Mouse (Mus musculus) ES-Bruce4 (cell line): Measurements from ENCODE around the gene Usp7. TPM values are rescaled to one million over a fixed set of nuclear protein-coding genes. Genes with fewer than 3 reads are reported as not detected.

Experiments
- H3K27ac ChIP-seq: 2 replicates; pipeline ENCODE4 v1.5.1; 2012; ENCODE audit warnings: low read length, inconsistent platforms; ENCODE audit not compliant: insufficient read depth
- H3K27me3 ChIP-seq: 2 replicates; pipeline ENCODE4 v1.6.1; 2012; ENCODE audit warnings: mild to moderate bottlenecking, low read length, inconsistent platforms; ENCODE audit not compliant: control insufficient read depth, poor library complexity, insufficient read depth, severe bottlenecking
- H3K36me3 ChIP-seq: 2 replicates; pipeline ENCODE4 v1.6.1; 2012; ENCODE audit warnings: inconsistent platforms, mild to moderate bottlenecking, low read length, moderate library complexity; ENCODE audit not compliant: control insufficient read depth, poor library complexity, insufficient read depth, severe bottlenecking
- H3K4me1 ChIP-seq: one replicate; pipeline ENCODE4 v1.8.1; 2011; ENCODE audit warnings: low read length; ENCODE audit not compliant: control insufficient read depth, insufficient read depth
- H3K4me3 ChIP-seq: 2 replicates; pipeline ENCODE4 v1.5.1; 2011; ENCODE audit warnings: low read depth, mild to moderate bottlenecking, low read length
- H3K9ac ChIP-seq: 2 replicates; pipeline ENCODE4 v1.6.1; 2012; ENCODE audit warnings: low read depth, mild to moderate bottlenecking, inconsistent platforms; ENCODE audit not compliant: poor library complexity, severe bottlenecking
- H3K9me3 ChIP-seq: replicated peaks from 2 replicates; pipeline ENCODE4 v1.6.1; 2012; ENCODE audit warnings: mild to moderate bottlenecking, low read length, inconsistent platforms; ENCODE audit not compliant: control insufficient read depth, poor library complexity, insufficient read depth, severe bottlenecking
- CTCF ChIP-seq: IDR thresholded peaks from one replicate; pipeline ENCODE4 v1.8.1; 2011; ENCODE audit warnings: low read depth, low read length
- EP300 ChIP-seq: IDR thresholded peaks from 2 replicates; pipeline ENCODE4 v1.6.1; 2011; ENCODE audit warnings: low read depth, low read length; ENCODE audit not compliant: insufficient read depth
- POLR2A ChIP-seq: IDR thresholded peaks from one replicate; pipeline ENCODE4 v1.8.1; 2011; ENCODE audit warnings: low read length; ENCODE audit not compliant: insufficient read depth
- polyA plus RNA-seq: library from polyadenylated mRNA; stranded (reverse); fragments of >200 nt; gene quantifications from 2 replicates; pipeline ENCODE4 v1.2.4, GENCODE M21; 2011; ENCODE audit warnings: low read depth; ENCODE audit not compliant: missing spikeins, insufficient read depth, insufficient read length

Gene Usp7
- polyA plus RNA-seq, 1 experiment = 339 TPM

DNA sequence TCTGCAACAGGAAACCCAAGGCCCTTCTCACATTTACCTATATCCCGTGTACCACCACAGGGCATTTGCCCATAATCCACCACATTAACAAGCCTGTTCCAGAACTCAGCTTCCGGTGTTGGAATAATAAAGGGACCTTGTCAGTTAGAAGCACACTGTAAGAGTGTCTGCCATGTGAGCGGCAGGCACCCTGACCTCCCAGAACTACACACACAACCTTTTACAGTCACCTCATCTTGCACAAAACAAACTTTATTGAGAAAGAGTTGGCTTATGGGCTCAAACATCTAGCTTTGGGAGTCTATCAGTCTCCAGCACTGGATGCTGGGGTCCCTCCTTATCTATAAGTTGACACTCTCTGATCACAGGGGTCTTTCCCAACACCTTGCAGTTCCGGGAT is 133.8 kb downstream of the Usp7 start:
- Histone ChIP-seq H3K9ac (no peak overlapping the region), H3K4me3 (no peak overlapping the region), H3K36me3 (no peaks in the 10 kb centered on the region; the same call in 1 of the 2 replicates), H3K27me3 (no peaks in the 10 kb centered on the region), H3K9me3 (no peaks in the 10 kb centered on the region), H3K27ac (no peak overlapping the region), H3K4me1 (no peaks in the 10 kb centered on the region)
- no peak for TF ChIP-seq CTCF
- TF ChIP-seq POLR2A = no peak
- TF ChIP-seq EP300 = no peak

DNA sequence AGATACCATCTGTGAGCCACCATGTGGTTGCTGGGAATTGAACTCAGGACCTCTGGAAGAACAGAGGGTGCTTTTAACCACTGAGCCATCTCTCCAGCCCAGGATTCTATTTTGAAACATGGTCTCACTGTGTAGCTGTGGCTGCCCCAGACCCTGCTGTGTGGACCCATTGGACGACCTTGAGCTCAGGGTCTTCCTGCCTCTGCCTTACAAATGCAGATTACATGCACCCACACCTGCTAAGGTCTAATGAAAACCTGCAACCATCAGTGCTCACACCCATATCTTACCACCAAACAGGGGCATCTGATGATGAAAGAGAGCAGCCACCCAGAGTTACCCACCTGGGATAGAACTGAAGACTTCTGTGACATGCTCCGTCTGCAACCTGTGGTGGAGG is 135.9 kb downstream of the Usp7 start:
- TF ChIP-seq POLR2A = no peak
- no peak for TF ChIP-seq CTCF
- TF ChIP-seq EP300 = 0 out of 2 replicates have a peak, but pooled peaks have one; percentile 15
- no peaks in the 10 kb centered on the region for H3K9me3 ChIP-seq
- no peaks in the 10 kb centered on the region for H3K27me3 ChIP-seq
- no peak overlapping the region for H3K4me3 ChIP-seq
- H3K36me3 ChIP-seq = no peaks in the 10 kb centered on the region; the same call in 1 of the 2 replicates
- H3K27ac ChIP-seq = no peak overlapping the region
- no peaks in the 10 kb centered on the region for H3K4me1 ChIP-seq
- no peak overlapping the region for H3K9ac ChIP-seq

GRCm38 (mm10) chr16:8655599-8655998 is 136.5 kb downstream of the Usp7 start:
- TF ChIP-seq POLR2A (no peak), EP300 (no peak), CTCF (no peak)
- Histone ChIP-seq H3K27ac (no peak overlapping the region), H3K4me3 (no peak overlapping the region), H3K4me1 (no peaks in the 10 kb centered on the region), H3K36me3 (no peaks in the 10 kb centered on the region; the same call in 1 of the 2 replicates), H3K27me3 (no peaks in the 10 kb centered on the region), H3K9ac (no peak overlapping the region), H3K9me3 (no peaks in the 10 kb centered on the region)

DNA sequence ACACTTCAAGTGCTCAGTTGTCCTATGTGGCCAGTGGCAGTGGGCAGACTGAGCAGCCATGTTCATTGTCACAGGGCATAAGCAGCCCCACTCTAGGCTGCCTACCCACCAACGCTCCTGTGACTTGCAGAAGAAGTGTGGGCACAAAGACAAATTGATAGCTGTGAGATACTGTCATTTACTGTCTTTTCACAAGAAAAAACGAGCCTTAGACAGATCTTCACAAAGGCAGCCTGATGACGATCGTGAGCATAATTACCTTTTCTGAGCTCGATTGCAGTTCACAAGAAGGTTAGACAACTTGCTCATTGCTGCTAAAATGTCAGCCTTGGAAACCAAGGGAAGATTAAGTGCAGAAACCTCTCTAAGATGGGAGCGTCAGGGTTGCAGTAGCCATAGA is 137.0 kb downstream of the Usp7 start:
- TF ChIP-seq CTCF (no peak), EP300 (no peak), POLR2A (no peak)
- H3K27ac ChIP-seq = no peak overlapping the region
- no peaks in the 10 kb centered on the region for H3K9me3 ChIP-seq
- H3K9ac ChIP-seq = no peak overlapping the region
- H3K4me1 ChIP-seq = no peaks in the 10 kb centered on the region
- no peaks in the 10 kb centered on the region; the same call in 1 of the 2 replicates for H3K36me3 ChIP-seq
- no peaks in the 10 kb centered on the region for H3K27me3 ChIP-seq
- H3K4me3 ChIP-seq = no peak overlapping the region

GRCm38 (mm10) chr16:8650007-8650406 is 142.1 kb downstream of the Usp7 start:
- Histone ChIP-seq H3K4me3 (no peak overlapping the region), H3K4me1 (no peaks in the 10 kb centered on the region), H3K27ac (no peak overlapping the region), H3K36me3 (peaks cover 13% of the 10 kb centered on the region), H3K9me3 (no peaks in the 10 kb centered on the region), H3K27me3 (no peaks in the 10 kb centered on the region), H3K9ac (no peak overlapping the region)
- TF ChIP-seq POLR2A (no peak), EP300 (no peak), CTCF (no peak)

DNA sequence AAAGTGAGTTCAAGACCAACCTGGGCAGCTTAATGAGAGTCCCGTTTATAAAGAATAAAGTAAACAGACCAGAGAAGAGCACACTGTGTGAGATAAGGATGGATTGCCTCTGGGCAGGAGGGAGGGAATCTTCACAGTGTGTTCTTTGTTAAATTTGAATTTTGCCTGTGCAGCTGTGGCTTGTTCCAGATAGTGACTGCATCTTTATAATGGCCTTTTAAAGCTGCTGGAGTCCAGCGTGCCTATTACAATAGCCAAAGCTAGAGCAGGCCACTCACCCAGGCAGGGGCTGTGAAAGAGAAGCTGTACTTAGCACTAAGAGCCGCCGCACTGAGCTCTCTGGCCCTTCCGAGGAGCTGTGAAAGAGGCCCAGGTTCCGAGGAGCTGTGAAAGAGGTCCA is 146.6 kb downstream of the Usp7 start:
- Histone ChIP-seq H3K27ac (no peak overlapping the region), H3K27me3 (no peaks in the 10 kb centered on the region), H3K36me3 (peaks cover 13% of the 10 kb centered on the region), H3K9ac (no peak overlapping the region), H3K4me3 (no peak overlapping the region), H3K9me3 (no peaks in the 10 kb centered on the region), H3K4me1 (no peaks in the 10 kb centered on the region)
- TF ChIP-seq CTCF = no peak
- no peak for TF ChIP-seq EP300
- TF ChIP-seq POLR2A = no peak
